Mouse (Mus musculus) thymus, adult 2 months (tissue): Measurements from ENCODE around the gene Tnfrsf8.

Experiments used
- CTCF ChIP-seq: fragments of 200-500 bp; IDR thresholded peaks from 2 replicates; pipeline ENCODE4 v1.5.1; 2012; ENCODE audit warnings: mild to moderate bottlenecking, control low read depth, low read length, moderate library complexity, borderline replicate concordance; ENCODE audit not compliant: control insufficient read depth, poor library complexity, insufficient read depth; ENCODE audit errors: extremely low read depth
- POLR2A ChIP-seq: fragments of 200-500 bp; IDR thresholded peaks from 2 replicates; pipeline ENCODE4 v1.6.1; 2012; ENCODE audit warnings: mild to moderate bottlenecking, low read length, control low read depth, moderate library complexity; ENCODE audit not compliant: control insufficient read depth, poor library complexity, insufficient read depth; ENCODE audit errors: extremely low read depth

DNA sequence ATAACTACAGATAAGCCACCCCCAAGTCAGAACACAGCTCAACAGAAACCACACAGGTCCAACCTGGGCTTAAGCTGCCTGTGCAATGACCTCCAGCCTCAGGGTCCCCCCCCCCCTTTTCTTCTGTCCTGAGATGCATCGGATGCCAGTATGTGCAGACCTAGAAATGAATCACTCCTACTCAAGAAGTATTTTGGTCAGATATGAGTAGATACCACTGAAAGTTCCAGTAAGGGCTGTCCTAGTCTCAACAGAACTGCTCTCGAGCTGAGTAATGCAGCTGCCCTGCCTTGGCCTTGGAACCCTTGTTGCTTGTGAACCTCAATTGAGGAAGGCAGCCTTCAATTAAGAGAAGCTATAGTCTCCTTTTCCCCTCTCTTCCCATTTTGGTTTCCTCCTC is 4.1 kb downstream of the Tnfrsf8 start:
- TF ChIP-seq CTCF (no peak), POLR2A (no peak)
